Mouse (Mus musculus) lung, postnatal 0 days (tissue): ENCODE measurements at regions not wholly inside any gene's neighbourhood (a gene's known extent, or its start where the extent isn't known, plus 50 kb on each side); places are given as distances from the start of the nearest gene placed in this dataset.

Source experiments
- CTCF ChIP-seq: IDR thresholded peaks from 2 replicates; pipeline ENCODE4 v1.5.1; 2016; ENCODE audit warnings: antibody characterized with exemption, mild to moderate bottlenecking
- EP300 ChIP-seq: IDR thresholded peaks from 2 replicates; pipeline ENCODE4 v1.6.1; 2016; ENCODE audit warnings: antibody characterized with exemption, mild to moderate bottlenecking, control low read depth

DNA sequence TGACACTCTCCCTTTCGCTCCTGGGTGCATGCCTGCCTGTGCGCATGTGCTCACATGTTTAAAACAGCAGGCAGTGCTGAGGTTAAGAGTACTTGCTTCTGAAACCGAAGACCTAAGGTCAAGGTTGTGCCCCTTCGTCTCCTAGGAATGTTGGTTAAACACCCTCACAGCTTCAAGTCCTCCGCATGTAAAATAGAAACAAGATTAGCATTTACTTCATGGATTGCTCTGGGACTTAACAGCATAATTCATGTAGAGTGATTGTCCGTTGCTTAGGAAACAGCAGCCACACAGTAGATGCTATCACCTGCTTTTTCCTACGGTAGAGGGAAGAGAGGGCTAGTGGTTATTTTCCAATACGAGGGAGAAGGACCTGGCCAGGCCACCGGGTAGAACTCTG lies 107.4 kb upstream of the Pum3 start:
- no peak for TF ChIP-seq CTCF
- TF ChIP-seq EP300, result no peak
